Mouse (Mus musculus) heart, embryonic 10.5 days (tissue): Measurements from ENCODE around the gene Brpf3. TPM values are rescaled to one million over a fixed set of nuclear protein-coding genes. Genes with fewer than 3 reads are reported as not detected.
A peak's percentile ranks its signal among the peaks of the same experiment; 100 is the strongest.

Experiments
- DNase-seq: peaks from one replicate; pipeline ENCODE4 v3.0.0-alpha.2; 2017; ENCODE audit warnings: low spot score
- H3K27ac ChIP-seq: fragments of 300-500 bp; sonication (generic); 2 replicates; pipeline ENCODE4 v1.5.1; 2016; ENCODE audit warnings: mild to moderate bottlenecking
- H3K27me3 ChIP-seq: fragments of 300-500 bp; sonication (generic); 2 replicates; pipeline ENCODE4 v1.6.1; 2016; ENCODE audit warnings: mild to moderate bottlenecking; ENCODE audit not compliant: poor library complexity, insufficient read depth, severe bottlenecking
- H3K36me3 ChIP-seq: fragments of 300-500 bp; sonication (generic); 2 replicates; pipeline ENCODE4 v1.6.1; 2016; ENCODE audit warnings: mild to moderate bottlenecking, moderate library complexity
- H3K4me1 ChIP-seq: fragments of 300-500 bp; sonication (generic); 2 replicates; pipeline ENCODE4 v1.6.1; 2016; ENCODE audit warnings: mild to moderate bottlenecking
- H3K4me3 ChIP-seq: fragments of 300-500 bp; sonication (generic); 2 replicates; pipeline ENCODE4 v1.5.1; 2016; ENCODE audit warnings: mild to moderate bottlenecking, moderate library complexity
- H3K9me3 ChIP-seq: fragments of 300-500 bp; sonication (generic); 2 replicates; pipeline ENCODE4 v1.6.1; 2016; ENCODE audit warnings: mild to moderate bottlenecking, moderate library complexity
- WGBS: fragments of 180-500 bp; shearing (Covaris S2); methylation state at CpG from one replicate; pipeline ENCODE4 v1.1.7; 2016; 5-methylcytosine and 5-hydroxymethylcytosine counted together
- polyA plus RNA-seq: library from polyadenylated mRNA; unstranded; fragments of >200 nt; fragmentation: Nextera tagmentation; extraction: Ambion mirVana; gene quantifications from 2 replicates; pipeline ENCODE4 v1.2.1, GENCODE M21; 2016

Gene Brpf3
- polyA plus RNA-seq, 1 experiment from 2014 or later: 14.1 TPM

- peaks cover 19% of the 10 kb centered on the region for H3K4me1 ChIP-seq
- no peak overlapping the region for H3K4me3 ChIP-seq
- DNase-seq: no peak
- no peaks in the 10 kb centered on the region for H3K36me3 ChIP-seq
- H3K27me3 ChIP-seq: peaks cover 23% of the 10 kb centered on the region; the same call in 1 of the 2 replicates
- H3K27ac ChIP-seq: no peak overlapping the region
- WGBS: 78% methylated on average over 4 of the region's 4 CpGs
- H3K9me3 ChIP-seq: no peaks in the 10 kb centered on the region
Measured at GRCm38 (mm10) chr17:28874216-28874615, 73.3 kb downstream of the Brpf3 start.

GRCm38 (mm10) chr17:28874825-28875224 lies 73.9 kb downstream of the Brpf3 start:
- WGBS: 64% methylated on average over 7 of the region's 7 CpGs
- DNase-seq: no peak
- H3K4me1 ChIP-seq: peaks cover 17% of the 10 kb centered on the region

DNA sequence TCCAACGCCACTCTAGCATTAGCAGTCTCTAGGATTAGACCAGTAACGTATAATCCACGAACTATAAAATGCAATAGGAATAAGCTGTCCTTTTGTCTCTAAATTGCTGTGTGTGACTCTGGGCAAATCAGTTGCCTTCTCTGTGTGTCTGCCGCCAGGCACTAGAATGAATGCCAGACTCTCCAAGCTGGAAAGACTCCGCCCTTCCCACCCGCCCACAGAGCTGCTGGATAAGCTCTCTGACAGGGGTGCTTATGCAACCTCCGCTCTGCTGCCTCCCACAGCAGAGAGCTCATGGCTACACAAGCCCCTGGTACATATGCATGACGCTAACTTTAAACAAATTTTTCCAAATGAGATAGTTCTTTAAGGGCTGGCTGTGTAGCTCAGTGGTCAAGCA lies 74.4 kb downstream of the Brpf3 start:
- 0 out of 2 replicates have a peak overlapping the region, but pooled peaks have one; percentile 1 for H3K4me3 ChIP-seq
- H3K27me3 ChIP-seq: peaks cover 29% of the 10 kb centered on the region
- H3K27ac ChIP-seq: no peak overlapping the region
- H3K9me3 ChIP-seq: no peaks in the 10 kb centered on the region
- H3K4me1 ChIP-seq: peaks cover 21% of the 10 kb centered on the region
- no peaks in the 10 kb centered on the region for H3K36me3 ChIP-seq
- peak; percentile 91 for DNase-seq
- WGBS: 36% methylated on average over 8 of the region's 8 CpGs

More at GRCm38 (mm10) chr17:28874825-28875224, 73.9 kb downstream of the Brpf3 start:
- no peaks in the 10 kb centered on the region for H3K9me3 ChIP-seq
- H3K27me3 ChIP-seq: peaks cover 24% of the 10 kb centered on the region; the same call in 1 of the 2 replicates
- no peaks in the 10 kb centered on the region for H3K36me3 ChIP-seq
- no peak overlapping the region for H3K4me3 ChIP-seq
- H3K27ac ChIP-seq: no peak overlapping the region

DNA sequence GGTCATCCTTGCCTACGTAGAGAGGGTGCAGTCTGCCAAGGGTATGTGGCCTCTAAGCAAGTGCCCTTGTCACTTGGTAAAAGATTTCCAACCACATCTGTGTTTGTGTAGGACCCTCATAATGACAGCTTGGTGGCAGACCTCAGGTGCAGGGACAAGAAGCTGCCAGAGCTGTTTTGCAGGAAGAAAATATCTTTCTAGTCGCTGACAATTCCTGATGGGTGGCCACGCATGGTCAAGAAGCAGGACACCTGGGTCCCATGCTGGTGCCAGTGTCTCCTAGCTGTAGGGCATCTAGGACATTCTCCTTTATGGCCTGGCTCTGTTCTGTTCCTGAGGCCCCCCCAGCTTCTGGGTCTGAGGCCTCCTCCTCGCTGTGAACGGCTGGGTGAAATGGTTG lies 75.4 kb downstream of the Brpf3 start:
- Histone ChIP-seq H3K4me3 (0 out of 2 replicates have a peak overlapping the region, but pooled peaks have one; percentile 20), H3K36me3 (no peaks in the 10 kb centered on the region), H3K27ac (no peak overlapping the region), H3K4me1 (peaks cover 22% of the 10 kb centered on the region), H3K27me3 (peaks cover 39% of the 10 kb centered on the region), H3K9me3 (no peaks in the 10 kb centered on the region)
- DNase-seq: no peak
- 60% methylated on average over 5 of the region's 5 CpGs for WGBS

GRCm38 (mm10) chr17:28876821-28877220 lies 75.9 kb downstream of the Brpf3 start:
- H3K9me3 ChIP-seq: no peaks in the 10 kb centered on the region
- no peaks in the 10 kb centered on the region for H3K36me3 ChIP-seq
- DNase-seq: no peak
- WGBS: 15% methylated on average over 19 of the region's 19 CpGs
- H3K4me3 ChIP-seq: peak overlapping the region; percentile 20; the same call in 1 of the 2 replicates
- H3K27ac ChIP-seq: 0 out of 2 replicates have a peak overlapping the region, but pooled peaks have one; percentile 6
- H3K4me1 ChIP-seq: peaks cover 22% of the 10 kb centered on the region
- peaks cover 43% of the 10 kb centered on the region for H3K27me3 ChIP-seq

DNA sequence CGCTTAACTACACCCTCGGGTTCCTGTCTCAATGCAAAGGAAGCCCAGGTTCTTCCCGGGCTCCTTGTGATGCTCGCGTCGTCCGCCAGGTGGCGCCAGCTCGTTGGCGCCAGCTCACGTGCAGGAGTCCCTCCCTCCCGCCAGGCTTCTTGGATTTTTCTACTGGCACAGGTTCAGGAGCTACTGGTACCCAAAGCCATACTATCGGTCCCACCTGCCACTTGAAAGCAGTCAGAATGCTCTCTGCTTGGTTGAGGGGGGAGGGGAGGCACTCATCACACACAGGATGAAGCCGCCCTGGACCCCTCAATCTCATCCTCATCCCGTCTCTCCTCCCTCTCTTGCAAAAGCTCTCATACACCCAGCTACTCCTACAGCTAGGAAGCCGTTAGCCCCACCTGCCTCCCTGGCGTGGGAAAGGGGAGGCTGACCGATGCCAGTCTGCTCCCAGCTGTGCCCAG lies 79.1 kb downstream of the Brpf3 start:
- Histone ChIP-seq H3K27me3 (peaks cover 49% of the 10 kb centered on the region), H3K36me3 (no peaks in the 10 kb centered on the region), H3K4me3 (peak overlapping the region; percentile 27), H3K9me3 (no peaks in the 10 kb centered on the region), H3K4me1 (peaks cover 25% of the 10 kb centered on the region), H3K27ac (no peak overlapping the region)
- no peak for DNase-seq
- 9% methylated on average over 18 of the region's 18 CpGs for WGBS

- Histone ChIP-seq H3K27me3 (peaks cover 38% of the 10 kb centered on the region), H3K27ac (no peak overlapping the region), H3K4me1 (peaks cover 11% of the 10 kb centered on the region), H3K9me3 (no peaks in the 10 kb centered on the region), H3K36me3 (no peaks in the 10 kb centered on the region), H3K4me3 (peak overlapping the region; percentile 27; the same call in 1 of the 2 replicates)
- 5% methylated on average over 12 of the region's 12 CpGs for WGBS
- no peak for DNase-seq
Measured at GRCm38 (mm10) chr17:28882316-28882715, 81.4 kb downstream of the Brpf3 start.

DNA sequence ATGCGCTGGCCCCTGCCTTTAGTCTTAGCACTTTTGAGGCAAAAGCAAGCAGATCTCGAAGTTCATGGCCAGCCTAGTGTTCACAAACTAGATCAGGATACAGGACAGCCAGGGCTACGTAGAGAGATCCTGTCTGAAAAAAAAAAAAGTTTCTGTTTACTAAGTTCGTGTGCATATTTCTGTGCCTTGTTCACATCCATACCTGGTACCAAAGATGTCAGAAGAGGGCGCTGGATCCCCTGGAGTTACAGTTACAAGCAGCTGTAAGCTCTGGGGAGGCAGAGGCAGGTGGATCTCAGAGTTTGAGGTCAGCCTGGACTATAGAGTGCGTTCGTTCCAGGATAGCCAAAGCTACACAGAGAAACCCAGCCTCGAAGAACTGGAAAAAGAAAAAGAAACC lies 81.9 kb downstream of the Brpf3 start:
- Histone ChIP-seq H3K4me3 (no peak overlapping the region), H3K27ac (no peak overlapping the region), H3K9me3 (no peaks in the 10 kb centered on the region), H3K36me3 (no peaks in the 10 kb centered on the region), H3K27me3 (peaks cover 36% of the 10 kb centered on the region), H3K4me1 (peaks cover 11% of the 10 kb centered on the region)
- no peak for DNase-seq
- 49% methylated on average over 8 of the region's 8 CpGs for WGBS

DNA sequence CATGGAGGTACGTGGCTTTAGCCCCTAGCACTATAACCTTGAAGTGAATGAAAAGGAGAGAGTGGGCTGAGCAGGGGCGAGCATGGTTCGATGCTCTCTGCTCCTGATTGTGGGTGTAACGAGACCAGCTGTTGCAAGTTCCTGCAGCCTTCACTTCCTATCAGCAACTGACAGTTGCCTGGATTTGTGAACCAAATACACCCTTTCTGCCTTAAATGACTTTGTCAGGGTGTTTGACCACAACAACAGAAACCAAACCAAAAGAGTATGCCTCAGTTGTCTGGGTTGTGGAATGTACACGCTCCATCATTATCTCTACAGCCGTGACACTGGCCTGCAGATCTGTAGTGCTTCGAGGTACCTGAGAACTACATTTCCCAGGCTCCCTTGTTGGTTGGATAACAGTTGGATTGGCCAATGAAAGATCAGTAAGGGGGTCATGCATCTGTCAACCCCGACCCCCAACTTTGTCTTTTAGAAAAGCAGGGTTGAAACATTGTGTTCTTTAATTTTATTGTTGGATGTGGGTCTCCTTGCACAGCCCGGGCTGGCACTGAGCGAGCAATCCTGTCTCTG lies 83.1 kb downstream of the Brpf3 start:
- no peak overlapping the region for H3K27ac ChIP-seq
- peaks cover 11% of the 10 kb centered on the region for H3K4me1 ChIP-seq
- peaks cover 26% of the 10 kb centered on the region for H3K27me3 ChIP-seq
- no peaks in the 10 kb centered on the region for H3K9me3 ChIP-seq
- DNase-seq: no peak
- H3K36me3 ChIP-seq: no peaks in the 10 kb centered on the region
- WGBS: 54% methylated on average over 10 of the region's 10 CpGs
- H3K4me3 ChIP-seq: no peak overlapping the region

DNA sequence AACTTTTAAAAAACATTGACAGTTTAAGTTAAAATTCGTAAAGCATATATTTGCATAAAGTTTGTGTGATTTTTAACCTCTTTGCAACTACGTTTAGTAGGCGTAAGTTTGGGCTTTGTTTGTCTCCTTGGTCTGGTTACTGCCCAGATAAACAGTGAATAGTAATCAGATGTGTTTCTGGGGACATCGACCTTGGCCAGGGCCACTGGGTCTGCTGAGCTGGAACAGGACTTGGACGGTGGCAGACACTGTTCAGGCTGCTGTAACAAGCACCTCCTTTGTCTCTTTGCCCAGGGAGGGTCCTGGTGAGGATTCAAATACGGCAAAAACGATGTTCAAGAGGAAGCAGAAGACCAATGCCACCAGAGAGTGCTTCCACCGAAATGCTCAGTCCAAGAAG lies 84.3 kb downstream of the Brpf3 start:
- peaks cover 21% of the 10 kb centered on the region for H3K27me3 ChIP-seq
- H3K4me3 ChIP-seq: no peak overlapping the region
- peaks cover 7% of the 10 kb centered on the region for H3K4me1 ChIP-seq
- WGBS: 83% methylated on average over 8 of the region's 8 CpGs
- DNase-seq: no peak
- no peaks in the 10 kb centered on the region for H3K36me3 ChIP-seq
- no peak overlapping the region for H3K27ac ChIP-seq
- no peaks in the 10 kb centered on the region for H3K9me3 ChIP-seq

GRCm38 (mm10) chr17:28886266-28886665 lies 85.4 kb downstream of the Brpf3 start:
- no peak for DNase-seq
- Histone ChIP-seq H3K4me3 (no peak overlapping the region), H3K27me3 (peaks cover 11% of the 10 kb centered on the region), H3K36me3 (no peaks in the 10 kb centered on the region), H3K27ac (no peak overlapping the region), H3K4me1 (peaks cover 6% of the 10 kb centered on the region; the same call in 1 of the 2 replicates), H3K9me3 (no peaks in the 10 kb centered on the region)
- WGBS: 81% methylated on average over 8 of the region's 8 CpGs
